Mouse (Mus musculus): ENCODE results near the gene Disp2. TPM values are rescaled to one million over a fixed set of nuclear protein-coding genes. Genes with fewer than 3 reads are reported as not detected.

Disp2 gene
- total and polyA plus RNA-seq, 3 experiments, result 0.15 to 0.43 TPM; not detected in 1

- H3K27me3 ChIP-seq (ENCODE audit: control insufficient read depth in 1 of 2, insufficient read depth in 2 of 2, low read length in 2 of 2), result no peaks in the 10 kb centered on the region
- no peak overlapping the region for H3K9ac ChIP-seq (ENCODE audit: control insufficient read depth, low read depth, low read length, poor library complexity, severe bottlenecking)
- 0 out of 2 replicates have a peak, but pooled peaks have one; percentile 35 for TF ChIP-seq RCOR1 (IDR thresholded peaks at IDR 0.05; ENCODE audit: low read depth, low read length)
- TF ChIP-seq ZNF384 (IDR thresholded peaks at IDR 0.05; ENCODE audit: low read depth, low read length), result no peak
- peak in 1 of 3 experiments; percentile 12; a peak in 3 of 6 replicates for TF ChIP-seq CTCF (IDR thresholded peaks at IDR 0.05 in 2 of 3, conservative IDR thresholded peaks at IDR 0.05 in 1 of 3; ENCODE audit: control insufficient read depth in 1 of 3, insufficient read depth in 1 of 3, low read depth in 2 of 3, low read length in 3 of 3, poor library complexity in 1 of 3, severe bottlenecking in 1 of 3)
- H3K4me3 ChIP-seq (ENCODE audit: control insufficient read depth in 1 of 2, insufficient read depth in 1 of 2, low read depth in 2 of 2, low read length in 2 of 2), result no peak overlapping the region
- peaks cover 9 to 31% of the 10 kb centered on the region in 2 experiments for H3K4me1 ChIP-seq (ENCODE audit: control insufficient read depth in 1 of 2, insufficient read depth in 2 of 2, low read length in 2 of 2)
- peaks cover 0 to 13% of the 10 kb centered on the region in 2 experiments; a peak in 2 of 4 replicates for H3K36me3 ChIP-seq (ENCODE audit: control insufficient read depth in 1 of 2, insufficient read depth in 2 of 2, low read length in 2 of 2)
- DNase-seq (ENCODE audit: low read depth, low spot score), result no peak
- no peaks in the 10 kb centered on the region for H3K9me3 ChIP-seq (replicated peaks; ENCODE audit: insufficient read depth, low read length)
- H3K27ac ChIP-seq (ENCODE audit: control insufficient read depth, low read depth, low read length), result no peak overlapping the region
- H3K79me2 ChIP-seq (ENCODE audit: control insufficient read depth, insufficient read depth, low read length, poor library complexity), result no peaks in the 10 kb centered on the region; the same call in 1 of the 2 replicates
Measured at GRCm38 (mm10) chr2:118790551-118791525, 11.3 kb downstream of the Disp2 start.

GRCm38 (mm10) chr2:118791591-118792258 is 12.2 kb downstream of the Disp2 start:
- no peak for DNase-seq (ENCODE audit: low read depth, low spot score)
- Histone ChIP-seq H3K79me2 (ENCODE audit: control insufficient read depth, insufficient read depth, low read length, poor library complexity) (no peaks in the 10 kb centered on the region; the same call in 1 of the 2 replicates), H3K36me3 (ENCODE audit: control insufficient read depth in 1 of 2, insufficient read depth in 2 of 2, low read length in 2 of 2) (peaks cover 0 to 7% of the 10 kb centered on the region in 2 experiments; a peak in 2 of 4 replicates), H3K27me3 (ENCODE audit: control insufficient read depth in 1 of 2, insufficient read depth in 2 of 2, low read length in 2 of 2) (no peaks in the 10 kb centered on the region), H3K9me3 (replicated peaks; ENCODE audit: insufficient read depth, low read length) (no peaks in the 10 kb centered on the region), H3K4me3 (ENCODE audit: control insufficient read depth in 1 of 2, insufficient read depth in 1 of 2, low read depth in 2 of 2, low read length in 2 of 2) (no peak overlapping the region), H3K4me1 (ENCODE audit: control insufficient read depth in 1 of 2, insufficient read depth in 2 of 2, low read length in 2 of 2) (peaks cover 5 to 22% of the 10 kb centered on the region in 2 experiments), H3K9ac (ENCODE audit: control insufficient read depth, low read depth, low read length, poor library complexity, severe bottlenecking) (no peak overlapping the region), H3K27ac (ENCODE audit: control insufficient read depth, low read depth, low read length) (no peak overlapping the region)
- no peak for TF ChIP-seq GABPA (IDR thresholded peaks at IDR 0.05; ENCODE audit: low read depth, low read length)
- no peak for TF ChIP-seq CHD1 (IDR thresholded peaks at IDR 0.05; ENCODE audit: low read depth, low read length)
- no peak for TF ChIP-seq GATA1 (IDR thresholded peaks at IDR 0.05; ENCODE audit: low read depth, low read length)
- TF ChIP-seq ZC3H11A (IDR thresholded peaks at IDR 0.05; ENCODE audit: low read depth, low read length), result no peak
- TF ChIP-seq TBP (IDR thresholded peaks at IDR 0.05; ENCODE audit: low read depth, low read length), result no peak
- no peak for TF ChIP-seq UBTF (IDR thresholded peaks at IDR 0.05; ENCODE audit: borderline replicate concordance, insufficient read depth, low read depth, low read length)
- no peak for TF ChIP-seq MXI1 (IDR thresholded peaks at IDR 0.05; ENCODE audit: low read depth, low read length)
- no peak for TF ChIP-seq ELF1 (IDR thresholded peaks at IDR 0.05; ENCODE audit: low read depth, low read length)
- TF ChIP-seq TCF12 (IDR thresholded peaks at IDR 0.05; ENCODE audit: low read depth, low read length), result no peak
- TF ChIP-seq JUND (IDR thresholded peaks at IDR 0.05; ENCODE audit: low read depth, low read length), result no peak
- TF ChIP-seq TAL1 (IDR thresholded peaks at IDR 0.05; ENCODE audit: low read length), result no peak
- no peak for TF ChIP-seq CTCF (IDR thresholded peaks at IDR 0.05 in 2 of 3, conservative IDR thresholded peaks at IDR 0.05 in 1 of 3; ENCODE audit: control insufficient read depth in 1 of 3, insufficient read depth in 1 of 3, low read depth in 2 of 3, low read length in 3 of 3, poor library complexity in 1 of 3, severe bottlenecking in 1 of 3)

Data from MEL (cell line).